Mouse (Mus musculus): Measurements from ENCODE around the gene Maml3. TPM values are rescaled to one million over a fixed set of nuclear protein-coding genes. Genes with fewer than 3 reads are reported as not detected.
A peak's percentile ranks its signal among the peaks of the same experiment; 100 is the strongest.

The Maml3 gene
- polyA plus RNA-seq, 1 experiment from 2014 or later: 5.1 TPM

DNA sequence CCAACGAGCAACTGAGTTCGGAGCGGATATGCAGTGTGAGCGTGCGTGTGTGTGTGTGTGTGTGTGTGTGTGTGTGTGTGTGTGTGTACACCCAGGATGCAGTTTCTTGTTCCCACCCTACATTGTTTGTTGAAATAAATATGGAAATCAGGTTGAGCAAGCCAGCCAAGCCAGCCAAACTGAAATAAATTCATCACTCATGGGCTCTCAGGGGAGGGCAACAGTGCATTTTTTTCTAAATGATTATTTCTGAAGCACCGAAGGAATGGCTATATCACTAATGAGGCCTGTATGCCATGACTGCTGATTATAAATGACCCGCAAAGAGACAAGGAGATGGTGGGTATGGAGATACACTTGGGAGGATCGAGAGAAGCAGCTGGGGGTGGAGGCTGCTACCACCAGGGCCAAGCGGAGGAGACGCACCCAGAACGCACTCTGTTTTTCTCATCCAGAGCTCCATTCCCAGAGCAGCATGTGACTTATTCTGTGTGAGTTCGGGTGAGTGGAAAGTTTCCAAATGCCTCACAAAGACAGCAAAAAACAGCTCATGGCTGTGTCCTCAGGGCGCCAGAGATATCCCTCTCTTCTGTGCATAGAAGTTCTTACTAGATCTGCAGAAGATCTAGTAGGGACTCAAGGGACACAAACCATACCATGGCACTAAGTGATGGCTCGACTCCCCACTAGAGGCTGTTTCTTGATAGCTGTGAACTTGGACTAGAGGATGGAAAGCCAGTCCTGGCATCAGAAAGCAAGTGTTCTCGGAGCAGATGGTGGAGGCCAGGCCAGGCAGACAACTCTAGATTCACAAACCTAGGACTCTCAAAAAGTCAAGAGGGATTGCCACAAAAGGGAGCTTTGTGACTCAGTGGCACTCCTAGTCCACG is 296.6 kb downstream of the Maml3 start:
- H3K9ac ChIP-seq: no peak overlapping the region
- peaks cover 13% of the 10 kb centered on the region; the same call in 1 of the 2 replicates for H3K4me1 ChIP-seq
- no peak overlapping the region for H3K27ac ChIP-seq
- 80% methylated on average over 16 of the region's 16 CpGs for WGBS
- H3K4me2 ChIP-seq: no peak overlapping the region
- no peaks in the 10 kb centered on the region for H3K9me3 ChIP-seq
- H3K36me3 ChIP-seq: no peaks in the 10 kb centered on the region
- H3K4me3 ChIP-seq: no peak overlapping the region
- H3K27me3 ChIP-seq: no peaks in the 10 kb centered on the region
- ATAC-seq (ENCODE audit: insufficient number of reproducible peaks, low FRiP score, low TSS enrichment, low read depth): no peak

DNA sequence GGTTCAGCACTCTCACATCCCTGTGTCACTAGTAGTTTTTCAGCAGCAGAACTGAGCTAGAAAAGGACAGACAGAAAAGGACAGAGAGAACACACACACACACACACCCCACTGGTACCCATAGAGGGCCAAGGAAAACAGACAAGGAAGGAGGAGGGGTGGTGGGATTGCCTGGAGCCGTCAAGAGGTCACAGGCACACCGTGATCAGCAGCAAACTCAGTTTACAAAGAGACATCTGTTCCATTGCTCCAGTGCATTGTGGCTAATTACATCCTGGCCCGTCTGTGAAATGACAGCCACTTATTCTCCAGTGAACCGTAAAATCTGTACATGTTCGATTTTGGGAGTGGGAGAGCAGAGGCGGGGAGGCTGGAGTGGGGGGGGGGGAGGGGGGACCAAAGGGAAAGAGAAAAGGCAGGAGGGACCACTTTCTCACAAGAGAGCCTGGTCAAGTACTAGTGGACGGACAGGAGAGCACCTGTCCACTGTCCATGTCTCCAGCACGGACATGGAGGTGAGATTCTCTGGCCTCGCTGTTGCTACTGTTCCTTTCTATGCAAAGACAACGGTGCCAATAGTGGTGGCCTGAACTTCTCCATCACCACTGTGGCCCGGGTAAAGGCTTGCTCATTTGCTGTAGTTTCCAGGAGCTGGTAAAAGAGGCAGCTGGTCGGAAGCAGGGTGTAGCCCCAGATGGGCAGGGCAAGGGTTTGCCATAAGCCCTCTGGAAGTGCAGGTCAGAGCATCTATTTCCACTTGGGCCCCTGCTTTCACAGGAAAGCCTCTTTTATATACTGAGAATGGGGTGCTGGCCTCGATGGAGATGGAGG is 299.2 kb downstream of the Maml3 start:
- no peaks in the 10 kb centered on the region for H3K9me3 ChIP-seq
- no peaks in the 10 kb centered on the region for H3K36me3 ChIP-seq
- no peak overlapping the region for H3K4me2 ChIP-seq
- H3K9ac ChIP-seq: no peak overlapping the region
- no peaks in the 10 kb centered on the region for H3K27me3 ChIP-seq
- no peak for ATAC-seq (ENCODE audit: insufficient number of reproducible peaks, low FRiP score, low TSS enrichment, low read depth)
- no peak overlapping the region for H3K27ac ChIP-seq
- peaks cover 13% of the 10 kb centered on the region; the same call in 1 of the 2 replicates for H3K4me1 ChIP-seq
- H3K4me3 ChIP-seq: no peak overlapping the region
- WGBS: 27% methylated on average over 13 of the region's 13 CpGs

DNA sequence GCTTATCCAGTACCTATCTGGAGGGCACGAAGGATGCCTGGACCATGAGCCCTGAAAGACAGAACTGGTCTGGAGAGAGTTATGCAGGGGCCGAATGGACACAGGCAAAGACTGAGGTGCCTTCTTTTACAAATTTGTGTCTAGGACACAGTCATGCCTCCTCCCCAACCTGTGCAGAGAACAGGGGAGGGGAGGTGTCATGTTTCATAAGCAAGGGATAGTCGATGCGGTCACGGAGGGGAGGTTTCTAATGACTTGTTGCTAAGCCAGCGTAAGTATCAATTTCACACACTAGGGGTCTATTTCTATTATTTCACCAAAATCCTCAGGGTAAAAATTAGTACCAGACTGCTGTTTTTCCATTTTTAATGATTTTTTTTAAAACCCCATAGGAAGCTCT is 301.0 kb downstream of the Maml3 start:
- Histone ChIP-seq H3K4me3 (no peak overlapping the region), H3K9me3 (no peaks in the 10 kb centered on the region), H3K27ac (no peak overlapping the region), H3K4me2 (no peak overlapping the region), H3K27me3 (no peaks in the 10 kb centered on the region), H3K4me1 (peaks cover 12% of the 10 kb centered on the region; the same call in 1 of the 2 replicates), H3K9ac (no peak overlapping the region), H3K36me3 (no peaks in the 10 kb centered on the region)
- 36% methylated on average over 6 of the region's 6 CpGs for WGBS
- no peak for ATAC-seq (ENCODE audit: insufficient number of reproducible peaks, low FRiP score, low TSS enrichment, low read depth)

DNA sequence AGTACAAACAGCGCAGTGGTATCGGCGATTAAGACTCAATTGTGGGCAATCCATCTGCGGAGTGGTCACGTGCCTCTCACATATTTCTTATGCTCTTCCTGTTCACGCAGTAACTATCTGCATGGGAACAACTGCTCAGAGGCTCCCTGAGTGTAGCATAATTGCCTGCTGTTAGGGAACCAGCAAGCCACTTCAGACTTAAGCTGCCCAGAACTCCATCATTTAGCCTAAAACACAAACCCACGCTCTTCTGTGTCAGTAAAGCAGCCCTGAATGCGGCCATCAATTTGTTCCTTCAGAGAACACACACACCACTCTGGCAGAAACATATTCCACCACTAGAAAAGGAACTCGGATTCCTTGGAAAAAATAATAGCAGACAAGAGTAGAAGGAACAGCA is 305.2 kb downstream of the Maml3 start:
- H3K36me3 ChIP-seq: no peaks in the 10 kb centered on the region
- no peak overlapping the region for H3K27ac ChIP-seq
- no peak for ATAC-seq (ENCODE audit: insufficient number of reproducible peaks, low FRiP score, low TSS enrichment, low read depth)
- no peaks in the 10 kb centered on the region for H3K9me3 ChIP-seq
- no peak overlapping the region for H3K9ac ChIP-seq
- no peaks in the 10 kb centered on the region for H3K27me3 ChIP-seq
- WGBS: 83% methylated on average over 9 of the region's 9 CpGs
- H3K4me2 ChIP-seq: no peak overlapping the region
- H3K4me3 ChIP-seq: no peak overlapping the region
- peaks cover 14% of the 10 kb centered on the region; the same call in 1 of the 2 replicates for H3K4me1 ChIP-seq

DNA sequence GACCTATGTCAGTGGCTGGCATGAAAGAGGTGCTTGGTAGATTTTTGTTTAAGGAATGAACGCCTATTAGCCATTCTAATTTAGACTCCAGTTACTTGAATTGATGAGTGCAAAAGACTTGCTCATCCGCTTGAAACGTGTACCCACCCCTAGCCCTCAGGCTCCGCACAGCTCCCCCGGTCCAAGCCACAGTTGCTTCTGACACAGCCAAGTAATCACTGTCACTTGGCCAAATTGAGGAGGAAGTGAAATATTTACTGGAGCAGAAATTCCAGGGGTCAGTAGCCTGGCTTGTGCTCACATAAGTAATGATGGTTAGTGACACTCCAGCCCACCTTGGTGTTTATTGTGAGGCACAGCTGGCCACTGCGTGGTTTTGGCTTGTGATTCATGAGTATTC is 308.0 kb downstream of the Maml3 start:
- no peaks in the 10 kb centered on the region for H3K9me3 ChIP-seq
- H3K27me3 ChIP-seq: no peaks in the 10 kb centered on the region
- no peak overlapping the region for H3K9ac ChIP-seq
- 0 out of 2 replicates have a peak overlapping the region, but pooled peaks have one; percentile 12 for H3K4me2 ChIP-seq
- 59% methylated on average over 6 of the region's 6 CpGs for WGBS
- H3K4me3 ChIP-seq: no peak overlapping the region
- ATAC-seq (ENCODE audit: insufficient number of reproducible peaks, low FRiP score, low TSS enrichment, low read depth): no peak
- H3K27ac ChIP-seq: no peak overlapping the region
- no peaks in the 10 kb centered on the region for H3K36me3 ChIP-seq
- peaks cover 6% of the 10 kb centered on the region; the same call in 1 of the 2 replicates for H3K4me1 ChIP-seq

DNA sequence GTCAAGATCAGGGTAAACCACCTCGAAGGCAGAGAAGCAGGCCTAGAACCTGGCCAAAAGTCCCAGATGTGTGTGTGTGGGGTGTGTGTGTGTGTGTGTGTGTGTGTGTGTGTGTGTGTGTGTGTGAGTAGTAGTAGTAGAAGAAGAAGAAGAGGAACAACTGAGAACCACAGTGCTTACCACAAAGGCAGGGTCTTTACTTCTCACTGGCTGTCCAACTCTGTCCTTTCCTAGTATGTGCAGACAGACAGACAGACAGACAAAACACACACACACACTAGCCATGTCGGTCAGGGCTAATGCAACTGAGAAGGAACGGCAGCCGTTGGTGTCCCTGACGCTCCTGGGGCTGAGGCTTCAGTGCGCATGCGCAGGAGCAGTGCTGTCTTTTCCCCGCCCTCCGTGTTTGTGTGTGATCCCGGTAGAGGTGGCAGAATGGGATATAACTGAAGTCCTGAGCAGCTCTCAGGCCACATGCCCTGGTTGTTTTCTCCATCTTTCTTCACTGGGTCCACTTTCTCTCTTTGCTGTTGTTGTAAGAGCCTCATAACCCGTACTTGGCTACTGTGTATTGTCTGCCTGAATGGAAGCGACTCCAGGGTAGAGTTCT is 308.6 kb downstream of the Maml3 start:
- H3K27me3 ChIP-seq: no peaks in the 10 kb centered on the region
- H3K36me3 ChIP-seq: no peaks in the 10 kb centered on the region
- no peaks in the 10 kb centered on the region for H3K9me3 ChIP-seq
- peaks cover 6% of the 10 kb centered on the region; the same call in 1 of the 2 replicates for H3K4me1 ChIP-seq
- peak overlapping the region; percentile 12; the same call in 1 of the 2 replicates for H3K4me3 ChIP-seq
- H3K4me2 ChIP-seq: 0 out of 2 replicates have a peak overlapping the region, but pooled peaks have one; percentile 12
- 72% methylated on average over 12 of the region's 12 CpGs for WGBS
- no peak overlapping the region for H3K9ac ChIP-seq
- ATAC-seq (ENCODE audit: insufficient number of reproducible peaks, low FRiP score, low TSS enrichment, low read depth): no peak
- no peak overlapping the region for H3K27ac ChIP-seq

DNA sequence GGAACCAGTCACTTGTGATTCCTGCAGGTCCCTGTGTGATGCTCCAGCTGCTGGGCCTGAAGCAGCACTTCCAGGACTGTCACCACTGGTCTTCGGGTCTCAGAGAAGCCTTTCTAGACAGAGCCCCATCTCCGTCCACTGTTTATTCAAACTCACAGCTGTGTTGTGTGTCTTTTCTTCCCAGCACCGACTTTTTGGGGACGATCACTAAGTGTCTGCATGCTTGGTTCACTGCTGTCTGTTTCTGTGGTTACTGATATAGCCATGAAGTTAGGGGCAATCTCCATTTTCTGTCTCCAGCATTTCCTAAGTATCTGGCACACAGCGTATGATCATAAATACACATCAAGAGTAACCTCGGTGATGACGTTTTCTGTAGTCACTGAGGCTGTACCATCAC is 313.3 kb downstream of the Maml3 start:
- Histone ChIP-seq H3K4me1 (peaks cover 20% of the 10 kb centered on the region), H3K4me2 (no peak overlapping the region), H3K9ac (no peak overlapping the region), H3K9me3 (no peaks in the 10 kb centered on the region), H3K4me3 (no peak overlapping the region), H3K27me3 (no peaks in the 10 kb centered on the region), H3K27ac (peak overlapping the region; percentile 9; the same call in 1 of the 2 replicates), H3K36me3 (no peaks in the 10 kb centered on the region)
- ATAC-seq (ENCODE audit: insufficient number of reproducible peaks, low FRiP score, low TSS enrichment, low read depth): no peak
- 78% methylated on average over 7 of the region's 7 CpGs for WGBS

DNA sequence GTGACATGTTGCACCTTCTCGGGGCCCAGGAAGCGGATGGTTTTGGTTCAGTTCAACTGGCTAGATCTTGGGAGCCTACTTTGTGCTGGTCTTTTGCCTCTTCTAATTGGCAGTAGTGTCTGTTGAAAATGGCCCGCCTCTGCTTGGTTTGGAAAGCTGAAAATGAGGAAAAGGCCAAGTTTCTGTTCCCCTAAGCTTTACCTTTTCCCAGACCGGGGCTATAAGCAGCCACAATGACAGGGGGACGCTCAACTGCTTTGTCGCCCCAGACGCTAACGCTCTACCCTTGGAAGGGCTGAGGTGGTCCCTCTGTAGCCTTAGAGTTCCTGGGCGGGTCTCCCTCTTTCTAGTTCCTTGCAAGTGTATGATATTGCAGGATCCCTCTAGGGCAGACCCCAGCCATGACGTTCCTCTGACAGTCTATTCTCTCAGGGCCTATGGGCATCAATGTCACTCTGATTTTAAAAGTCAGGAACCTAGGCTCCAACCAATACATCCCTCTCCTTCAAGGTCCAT is 315.4 kb downstream of the Maml3 start:
- H3K9me3 ChIP-seq: no peaks in the 10 kb centered on the region
- WGBS: 70% methylated on average over 10 of the region's 10 CpGs
- H3K4me2 ChIP-seq: peak overlapping the region; percentile 42; the same call in 1 of the 2 replicates
- ATAC-seq (ENCODE audit: insufficient number of reproducible peaks, low FRiP score, low TSS enrichment, low read depth): no peak
- H3K27me3 ChIP-seq: no peaks in the 10 kb centered on the region
- H3K4me1 ChIP-seq: peaks cover 20% of the 10 kb centered on the region
- H3K27ac ChIP-seq: peak overlapping the region; percentile 75
- H3K4me3 ChIP-seq: peak overlapping the region; percentile 25
- H3K36me3 ChIP-seq: no peaks in the 10 kb centered on the region
- no peak overlapping the region for H3K9ac ChIP-seq

DNA sequence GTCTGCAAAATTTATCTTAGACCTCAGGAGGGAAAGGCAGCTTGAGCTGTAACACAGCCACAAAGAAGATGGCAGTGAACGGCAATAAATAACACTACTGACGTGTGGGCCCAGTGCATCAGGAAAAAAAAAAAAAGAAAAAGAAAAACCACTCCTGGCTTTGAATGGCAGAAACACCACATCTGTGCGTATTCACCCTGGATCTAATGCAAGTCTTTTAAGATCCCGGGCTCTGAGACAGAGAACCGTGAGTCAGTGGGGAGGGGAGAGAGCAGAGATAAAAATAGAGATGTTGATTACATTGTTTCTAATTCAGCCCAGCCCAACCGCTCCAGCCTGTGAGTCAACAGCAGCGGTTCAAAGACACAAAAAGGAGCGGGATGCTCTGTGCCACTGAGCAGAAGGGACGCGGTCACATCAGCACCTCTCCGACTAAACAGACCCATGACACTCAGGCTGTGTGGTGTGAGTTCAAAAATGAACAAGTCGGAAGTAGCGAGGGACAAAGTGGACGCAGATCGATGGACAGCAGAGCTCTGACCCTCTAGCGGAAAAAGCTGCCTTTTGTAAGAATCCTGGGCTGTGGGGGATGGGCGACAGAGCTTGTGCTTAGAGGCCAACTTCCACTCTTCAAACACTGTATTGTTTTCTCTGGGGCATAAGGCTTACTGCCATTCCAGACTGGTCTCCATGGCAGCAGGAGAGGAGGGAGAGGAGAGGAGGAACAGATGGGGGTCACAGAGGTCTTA is 316.1 kb downstream of the Maml3 start:
- peak overlapping the region; percentile 75 for H3K27ac ChIP-seq
- H3K4me3 ChIP-seq: peak overlapping the region; percentile 25
- H3K36me3 ChIP-seq: no peaks in the 10 kb centered on the region
- no peak overlapping the region for H3K9ac ChIP-seq
- H3K9me3 ChIP-seq: no peaks in the 10 kb centered on the region
- peaks cover 20% of the 10 kb centered on the region for H3K4me1 ChIP-seq
- peak overlapping the region; percentile 42 for H3K4me2 ChIP-seq
- ATAC-seq (ENCODE audit: insufficient number of reproducible peaks, low FRiP score, low TSS enrichment, low read depth): no peak; the same call in 1 of the 2 replicates
- WGBS: 3% methylated on average over 17 of the region's 17 CpGs
- no peaks in the 10 kb centered on the region for H3K27me3 ChIP-seq

DNA sequence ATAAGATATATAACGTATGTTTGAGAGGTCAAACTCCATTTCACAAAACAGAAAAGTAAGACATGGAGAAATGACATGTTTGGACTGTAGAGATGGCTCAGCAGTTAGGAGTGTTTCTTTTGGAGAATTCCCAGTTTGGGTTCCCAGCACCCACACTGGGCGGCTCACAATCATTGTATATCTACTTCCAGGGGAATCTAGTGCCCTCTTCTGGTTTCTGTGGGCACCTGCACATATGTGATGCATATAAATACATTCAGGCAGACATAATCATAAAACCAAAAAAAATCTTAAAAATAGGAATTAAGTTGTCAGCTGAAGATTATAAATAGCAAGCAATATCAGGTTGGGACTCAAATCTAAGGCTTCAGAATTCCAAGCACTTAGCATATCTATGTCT is 316.9 kb downstream of the Maml3 start:
- WGBS: 97% methylated on average over 2 of the region's 2 CpGs
- ATAC-seq (ENCODE audit: insufficient number of reproducible peaks, low FRiP score, low TSS enrichment, low read depth): no peak
- H3K4me3 ChIP-seq: no peak overlapping the region
- no peak overlapping the region for H3K27ac ChIP-seq
- no peaks in the 10 kb centered on the region for H3K36me3 ChIP-seq
- H3K27me3 ChIP-seq: no peaks in the 10 kb centered on the region
- no peak overlapping the region for H3K9ac ChIP-seq
- peaks cover 20% of the 10 kb centered on the region for H3K4me1 ChIP-seq
- H3K9me3 ChIP-seq: no peaks in the 10 kb centered on the region
- no peak overlapping the region for H3K4me2 ChIP-seq

DNA sequence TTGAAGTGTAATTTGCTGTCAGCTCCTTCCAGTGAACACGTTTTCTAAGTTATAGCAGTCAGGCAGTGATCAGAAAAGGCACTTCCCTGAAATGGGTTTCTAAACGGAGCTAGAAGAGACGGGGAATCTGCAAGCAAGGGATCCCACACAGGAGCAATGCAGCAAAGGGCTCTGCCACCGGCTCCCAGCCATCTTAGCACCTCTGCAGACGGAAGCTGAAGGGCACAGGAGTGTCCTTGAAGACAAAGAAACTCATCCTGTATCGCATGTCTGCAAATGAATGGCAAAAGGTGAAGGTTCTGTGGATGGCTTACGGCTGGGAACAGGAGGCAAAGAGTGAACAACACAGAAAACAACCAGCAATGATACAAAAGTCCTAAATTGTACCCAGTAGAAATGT is 319.1 kb downstream of the Maml3 start:
- Histone ChIP-seq H3K27ac (no peak overlapping the region), H3K9ac (no peak overlapping the region), H3K4me3 (no peak overlapping the region), H3K4me2 (no peak overlapping the region), H3K36me3 (no peaks in the 10 kb centered on the region), H3K4me1 (peaks cover 20% of the 10 kb centered on the region), H3K9me3 (no peaks in the 10 kb centered on the region), H3K27me3 (no peaks in the 10 kb centered on the region)
- 72% methylated on average over 7 of the region's 7 CpGs for WGBS
- ATAC-seq (ENCODE audit: insufficient number of reproducible peaks, low FRiP score, low TSS enrichment, low read depth): no peak
